Mouse (Mus musculus) heart, embryonic 15.5 days (tissue): ENCODE data around the gene Syt15. TPM values are rescaled to one million over a fixed set of nuclear protein-coding genes. Genes with fewer than 3 reads are reported as not detected.
A peak's percentile ranks its signal among the peaks of the same experiment; 100 is the strongest.

ENCODE experiments used
- ATAC-seq: fragments of 200-750 bp; cut with Nextera tagmentation; replicated peaks from 2 replicates; pipeline ENCODE4 v1.8.0; 2017; ENCODE audit warnings: low read depth, moderate TSS enrichment; ENCODE audit not compliant: insufficient number of reproducible peaks, insufficient read depth, low FRiP score
- H3K27ac ChIP-seq: fragments of 300-500 bp; sonication (generic); 2 replicates; pipeline ENCODE4 v1.5.1; 2015; ENCODE audit warnings: mild to moderate bottlenecking, inconsistent platforms
- H3K27me3 ChIP-seq: fragments of 300-500 bp; sonication (generic); 2 replicates; pipeline ENCODE4 v1.6.1; 2015; ENCODE audit warnings: inconsistent platforms
- H3K36me3 ChIP-seq: fragments of 300-500 bp; sonication (generic); 2 replicates; pipeline ENCODE4 v1.6.1; 2015; ENCODE audit warnings: mild to moderate bottlenecking, inconsistent platforms
- H3K4me1 ChIP-seq: fragments of 300-500 bp; sonication (generic); replicated peaks from 2 replicates; pipeline ENCODE4 v1.6.1; 2015; ENCODE audit warnings: inconsistent platforms
- H3K4me2 ChIP-seq: fragments of 300-500 bp; sonication (generic); 2 replicates; pipeline ENCODE4 v1.6.1; 2015; ENCODE audit warnings: inconsistent platforms, mild to moderate bottlenecking, moderate library complexity
- H3K4me3 ChIP-seq: fragments of 300-500 bp; sonication (generic); 2 replicates; pipeline ENCODE4 v1.5.1; 2015; ENCODE audit warnings: mild to moderate bottlenecking, inconsistent platforms
- H3K9ac ChIP-seq: fragments of 300-500 bp; sonication (generic); 2 replicates; pipeline ENCODE4 v1.6.1; 2015; ENCODE audit warnings: mild to moderate bottlenecking, inconsistent platforms
- H3K9me3 ChIP-seq: fragments of 300-500 bp; sonication (generic); replicated peaks from 2 replicates; pipeline ENCODE4 v1.6.1; 2016; ENCODE audit warnings: inconsistent platforms
- WGBS: fragments of 180-500 bp; shearing (Covaris S2); methylation state at CpG from one replicate; pipeline ENCODE4 v1.1.7; 2015; ENCODE audit warnings: mixed read lengths; 5-methylcytosine and 5-hydroxymethylcytosine counted together
- polyA plus RNA-seq: library from polyadenylated mRNA; unstranded; fragments of >200 nt; fragmentation: Nextera tagmentation; extraction: Ambion mirVana; gene quantifications from 2 replicates; pipeline ENCODE4 v1.2.1, GENCODE M21; 2015

Gene Syt15
- polyA plus RNA-seq, 1 experiment from 2014 or later, result 0.35 TPM

GRCm38 (mm10) chr14:34208651-34209050 lies 10.7 kb upstream of the Syt15 start:
- 43% methylated on average over 2 of the region's 2 CpGs for WGBS
- no peak overlapping the region for H3K4me3 ChIP-seq

DNA sequence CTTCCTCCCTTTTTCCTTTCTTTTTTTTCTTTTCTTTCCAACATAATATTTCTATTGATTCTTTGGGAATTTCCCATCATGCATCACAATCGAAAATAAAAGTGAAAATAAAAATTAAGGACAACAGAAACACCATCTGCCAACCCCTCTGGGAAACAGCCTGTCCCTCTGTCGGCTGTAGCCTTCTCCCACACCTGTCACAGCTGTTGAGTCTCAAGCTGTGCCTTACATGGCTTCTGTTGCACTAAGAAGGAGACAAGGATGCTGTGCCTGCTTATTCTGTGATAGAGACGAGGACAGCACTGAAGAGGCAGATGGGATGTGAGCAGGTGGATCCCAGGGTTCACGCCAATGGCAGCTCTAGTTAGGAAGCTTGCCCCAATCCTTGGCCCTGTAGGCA lies 10.3 kb upstream of the Syt15 start:
- Histone ChIP-seq H3K36me3 (no peaks in the 10 kb centered on the region), H3K4me1 (no peaks in the 10 kb centered on the region), H3K27me3 (no peaks in the 10 kb centered on the region), H3K27ac (no peak overlapping the region), H3K4me2 (no peak overlapping the region), H3K4me3 (no peak overlapping the region), H3K9me3 (no peaks in the 10 kb centered on the region), H3K9ac (no peak overlapping the region)
- ATAC-seq, result no peak
- 53% methylated on average over 4 of the region's 4 CpGs for WGBS

More at GRCm38 (mm10) chr14:34208651-34209050, 10.7 kb upstream of the Syt15 start:
- Histone ChIP-seq H3K4me2 (no peak overlapping the region), H3K4me1 (no peaks in the 10 kb centered on the region), H3K9me3 (no peaks in the 10 kb centered on the region), H3K9ac (no peak overlapping the region), H3K27me3 (no peaks in the 10 kb centered on the region), H3K27ac (no peak overlapping the region), H3K36me3 (no peaks in the 10 kb centered on the region)
- ATAC-seq, result no peak

DNA sequence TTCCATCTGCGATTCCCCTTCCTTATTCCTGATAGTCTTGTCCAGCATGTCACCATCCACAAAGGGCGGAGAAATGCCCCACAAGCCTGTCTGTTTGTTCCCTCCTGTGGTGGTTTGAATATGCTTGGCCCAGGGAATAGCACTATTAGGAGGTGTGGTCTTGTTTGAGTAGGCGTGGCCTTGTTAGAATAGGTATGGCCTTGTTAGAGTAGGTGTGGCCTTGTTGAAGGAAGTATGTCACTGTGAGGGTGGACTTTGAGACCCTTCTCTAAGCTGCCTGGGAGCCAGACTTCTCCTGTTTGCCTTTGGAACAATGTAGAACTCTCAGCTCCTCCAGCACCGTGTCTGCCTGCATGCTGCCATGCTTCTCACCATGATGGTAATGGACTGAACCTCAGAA lies 9.5 kb upstream of the Syt15 start:
- no peaks in the 10 kb centered on the region for H3K36me3 ChIP-seq
- no peak for ATAC-seq
- WGBS, result 80% methylated on average over 4 of the region's 4 CpGs

DNA sequence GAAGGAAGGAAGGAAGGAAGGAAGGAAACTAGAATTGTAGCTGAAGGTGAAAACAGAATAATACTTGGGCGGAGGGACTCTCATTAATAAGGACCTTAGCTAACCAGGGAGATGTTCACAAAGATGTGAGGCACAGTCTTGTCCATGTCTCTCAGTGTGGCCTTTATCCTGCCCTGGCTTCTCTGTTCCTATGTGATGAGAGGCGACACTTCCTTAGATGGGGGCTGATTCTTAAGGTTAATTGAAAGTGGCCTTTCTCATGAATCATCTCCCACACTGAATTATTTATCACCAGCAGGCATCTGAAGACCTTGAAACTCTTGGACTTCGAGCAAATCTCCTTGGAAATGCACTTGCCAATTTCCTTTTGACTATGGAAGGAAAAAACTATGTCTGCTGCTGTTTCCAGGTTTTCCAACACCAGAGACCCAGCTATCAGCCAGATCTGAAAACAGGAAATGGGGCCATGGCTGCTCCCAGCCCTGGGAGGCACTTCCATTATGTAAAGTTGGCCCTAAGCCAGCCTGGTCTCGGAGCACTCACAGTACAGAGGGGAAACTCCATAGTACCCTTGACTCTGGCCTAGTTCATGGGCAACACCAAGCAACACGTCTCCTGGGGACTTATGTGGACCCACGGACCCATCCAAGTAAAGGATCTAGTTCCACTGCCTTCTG lies 3.8 kb upstream of the Syt15 start:
- ATAC-seq, result peak; percentile 72; the same call in 1 of the 2 replicates
- H3K27ac ChIP-seq, result no peak overlapping the region

More for the DNA sequence above, 9.5 kb upstream of the Syt15 start:
- Histone ChIP-seq H3K9ac (no peak overlapping the region), H3K4me1 (no peaks in the 10 kb centered on the region), H3K9me3 (no peaks in the 10 kb centered on the region), H3K27me3 (no peaks in the 10 kb centered on the region), H3K4me3 (no peak overlapping the region), H3K4me2 (no peak overlapping the region), H3K27ac (no peak overlapping the region)

DNA sequence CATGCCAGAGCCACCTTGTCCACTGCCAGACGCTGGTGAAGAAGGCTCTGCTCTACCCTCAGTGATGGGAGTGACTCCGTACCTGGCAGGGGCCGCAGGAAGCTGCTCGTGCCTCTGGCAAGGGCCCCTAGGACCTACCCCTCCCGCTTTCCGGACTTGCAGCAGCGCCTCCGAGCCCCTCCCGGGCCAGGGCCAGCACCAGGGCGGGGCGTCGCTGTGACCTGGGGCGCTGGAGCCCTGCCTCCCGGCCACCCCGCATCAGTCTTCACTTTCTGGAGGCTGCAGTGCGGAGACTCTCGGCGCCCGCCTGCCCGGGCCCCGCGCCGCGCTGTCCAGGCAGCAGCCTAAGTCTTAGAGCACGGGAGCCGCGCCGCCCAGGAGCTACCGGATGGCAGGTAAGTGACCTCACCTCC lies 397 bp downstream of the Syt15 start:
- WGBS, result 4% methylated on average over 29 of the region's 29 CpGs
- H3K36me3 ChIP-seq, result no peaks in the 10 kb centered on the region
- H3K9ac ChIP-seq, result peak overlapping the region; percentile 25; the same call in 1 of the 2 replicates
- H3K4me3 ChIP-seq, result peak overlapping the region; percentile 41
- peak overlapping the region; percentile 65 for H3K4me2 ChIP-seq
- H3K9me3 ChIP-seq, result no peaks in the 10 kb centered on the region
- no peak for ATAC-seq
- H3K4me1 ChIP-seq, result peaks cover 10% of the 10 kb centered on the region
- no peak overlapping the region for H3K27ac ChIP-seq
- peaks cover 39% of the 10 kb centered on the region for H3K27me3 ChIP-seq

More for the DNA sequence above, 3.8 kb upstream of the Syt15 start:
- H3K36me3 ChIP-seq, result no peaks in the 10 kb centered on the region
- H3K4me3 ChIP-seq, result no peak overlapping the region
- no peak overlapping the region for H3K9ac ChIP-seq
- peaks cover 25% of the 10 kb centered on the region for H3K27me3 ChIP-seq
- H3K4me1 ChIP-seq, result peaks cover 10% of the 10 kb centered on the region
- 52% methylated on average over 6 of the region's 6 CpGs for WGBS
- H3K4me2 ChIP-seq, result no peak overlapping the region
- no peaks in the 10 kb centered on the region for H3K9me3 ChIP-seq

DNA sequence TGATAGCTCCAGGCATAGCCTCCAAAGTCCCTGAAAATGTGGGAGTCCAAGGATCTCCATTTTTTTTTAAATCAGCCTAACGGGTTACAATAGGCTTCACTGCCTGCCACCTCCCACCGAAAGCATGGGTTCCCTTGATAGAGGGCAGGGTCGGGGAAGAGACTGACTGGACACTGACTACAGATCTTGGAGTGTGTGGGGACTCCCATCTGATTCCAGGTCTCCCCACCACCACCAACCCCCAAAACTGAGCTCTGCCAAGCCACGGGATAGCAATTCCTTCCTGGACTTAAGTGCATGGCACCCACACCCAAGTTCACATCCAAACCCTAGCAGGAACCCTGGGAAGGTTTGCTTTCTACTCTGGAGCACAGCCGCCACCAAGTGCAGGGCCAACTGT lies 1.0 kb downstream of the Syt15 start:
- no peak for ATAC-seq
- 66% methylated on average over 5 of the region's 5 CpGs for WGBS
- Histone ChIP-seq H3K9ac (no peak overlapping the region), H3K4me2 (peak overlapping the region; percentile 65; the same call in 1 of the 2 replicates), H3K27ac (no peak overlapping the region), H3K9me3 (no peaks in the 10 kb centered on the region), H3K4me1 (peaks cover 10% of the 10 kb centered on the region), H3K4me3 (no peak overlapping the region), H3K36me3 (no peaks in the 10 kb centered on the region), H3K27me3 (peaks cover 39% of the 10 kb centered on the region)

DNA sequence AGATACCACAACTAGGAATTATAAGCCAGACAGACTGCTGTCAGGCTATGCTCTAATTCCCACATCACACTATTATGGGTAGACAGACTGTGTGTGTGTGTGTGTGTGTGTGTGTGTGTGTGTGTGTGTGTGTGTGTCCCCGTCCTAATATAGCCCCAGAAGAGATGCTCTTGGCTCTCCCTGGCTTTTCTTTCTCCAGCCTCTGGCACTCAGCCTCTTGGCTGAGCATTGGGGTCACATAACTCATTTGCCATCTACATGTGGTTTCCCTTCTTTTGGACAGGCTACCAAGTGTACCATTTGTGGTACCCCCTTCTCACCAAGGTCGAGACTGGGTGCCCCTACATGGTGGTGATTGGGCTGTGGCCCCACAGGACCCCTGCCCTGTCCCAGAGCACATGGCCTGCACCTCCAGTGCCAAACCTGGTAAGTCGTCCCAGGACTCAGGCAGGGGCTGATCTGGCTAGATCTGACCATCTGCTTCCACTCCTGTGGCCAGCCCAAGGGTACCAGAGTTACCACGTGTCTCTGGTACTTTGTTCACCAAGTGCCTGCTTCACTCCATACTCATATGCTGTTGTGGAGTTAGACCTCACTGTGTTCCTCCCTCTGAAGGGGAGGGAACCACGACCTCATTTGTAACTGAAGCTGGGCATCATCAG lies 2.2 kb downstream of the Syt15 start:
- no peak overlapping the region for H3K9ac ChIP-seq
- H3K4me3 ChIP-seq, result no peak overlapping the region
- H3K4me1 ChIP-seq, result peaks cover 7% of the 10 kb centered on the region
- 58% methylated on average over 5 of the region's 5 CpGs for WGBS
- no peaks in the 10 kb centered on the region for H3K36me3 ChIP-seq
- no peak for ATAC-seq
- no peaks in the 10 kb centered on the region for H3K9me3 ChIP-seq
- H3K27me3 ChIP-seq, result peaks cover 39% of the 10 kb centered on the region
- no peak overlapping the region for H3K27ac ChIP-seq
- no peak overlapping the region for H3K4me2 ChIP-seq

DNA sequence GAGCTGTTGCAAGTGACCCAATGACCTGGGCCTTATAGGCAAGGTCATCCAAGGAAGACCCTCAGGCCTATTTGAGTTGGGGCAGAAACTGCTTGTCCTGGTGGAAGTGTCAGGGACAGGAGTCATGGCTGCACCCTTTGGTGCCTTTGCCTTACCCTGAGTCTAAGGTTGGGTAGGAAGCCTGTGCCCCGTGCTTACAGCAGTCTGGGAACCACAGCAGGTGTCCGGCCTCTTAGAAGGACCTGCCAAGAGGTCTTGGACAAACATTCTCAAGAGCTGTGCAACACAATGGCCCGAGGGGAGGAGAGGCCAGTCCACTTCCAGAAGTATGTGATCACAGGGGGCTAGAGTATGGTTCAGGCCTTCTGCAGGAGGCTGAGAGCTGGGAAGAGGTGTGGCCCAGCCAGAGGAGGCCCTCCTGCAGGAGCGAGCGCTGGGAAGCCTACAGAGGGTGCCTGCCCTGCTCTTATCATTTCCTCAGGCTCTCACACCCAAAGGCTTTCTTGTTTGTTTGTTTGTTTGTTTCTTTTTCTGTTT lies 4.0 kb downstream of the Syt15 start:
- WGBS, result 64% methylated on average over 5 of the region's 5 CpGs
- H3K27ac ChIP-seq, result no peak overlapping the region
- no peak for ATAC-seq
- no peaks in the 10 kb centered on the region for H3K36me3 ChIP-seq
- H3K9me3 ChIP-seq, result no peaks in the 10 kb centered on the region
- peaks cover 10% of the 10 kb centered on the region for H3K4me1 ChIP-seq
- H3K9ac ChIP-seq, result no peak overlapping the region
- peaks cover 34% of the 10 kb centered on the region for H3K27me3 ChIP-seq
- H3K4me2 ChIP-seq, result no peak overlapping the region
- no peak overlapping the region for H3K4me3 ChIP-seq

- Histone ChIP-seq H3K4me3 (no peak overlapping the region), H3K27me3 (peaks cover 10% of the 10 kb centered on the region), H3K9ac (no peak overlapping the region), H3K4me2 (no peak overlapping the region), H3K4me1 (peaks cover 12% of the 10 kb centered on the region), H3K36me3 (no peaks in the 10 kb centered on the region), H3K27ac (no peak overlapping the region), H3K9me3 (no peaks in the 10 kb centered on the region)
- 77% methylated on average over 9 of the region's 9 CpGs for WGBS
- no peak for ATAC-seq
These were observed 6.6 kb downstream of the Syt15 start for GRCm38 (mm10) chr14:34225986-34226385.

GRCm38 (mm10) chr14:34226566-34226965 lies 7.2 kb downstream of the Syt15 start:
- peaks cover 12% of the 10 kb centered on the region for H3K4me1 ChIP-seq
- no peaks in the 10 kb centered on the region for H3K9me3 ChIP-seq
- H3K27ac ChIP-seq, result no peak overlapping the region
- H3K27me3 ChIP-seq, result peaks cover 4% of the 10 kb centered on the region; the same call in 1 of the 2 replicates
- H3K36me3 ChIP-seq, result no peaks in the 10 kb centered on the region
- H3K4me3 ChIP-seq, result no peak overlapping the region
- H3K4me2 ChIP-seq, result no peak overlapping the region
- no peak overlapping the region for H3K9ac ChIP-seq
- WGBS, result 83% methylated on average over 4 of the region's 4 CpGs
- ATAC-seq, result no peak

GRCm38 (mm10) chr14:34227981-34228380 lies 8.6 kb downstream of the Syt15 start:
- ATAC-seq, result no peak
- Histone ChIP-seq H3K9ac (no peak overlapping the region), H3K4me1 (peaks cover 12% of the 10 kb centered on the region), H3K9me3 (no peaks in the 10 kb centered on the region), H3K27ac (no peak overlapping the region), H3K4me3 (no peak overlapping the region), H3K4me2 (no peak overlapping the region), H3K36me3 (no peaks in the 10 kb centered on the region), H3K27me3 (no peaks in the 10 kb centered on the region)
- 75% methylated on average over 12 of the region's 12 CpGs for WGBS
